Mouse (Mus musculus): ENCODE data around the gene Ptprz1. TPM values are rescaled to one million over a fixed set of nuclear protein-coding genes. Genes with fewer than 3 reads are reported as not detected.

The Ptprz1 gene
- total and polyA plus RNA-seq, 3 experiments: not detected

- no peak overlapping the region for H3K27ac ChIP-seq (ENCODE audit: insufficient read depth, low read depth)
- H3K27me3 ChIP-seq (replicated peaks): no peaks in the 10 kb centered on the region
- TF ChIP-seq MXI1 (IDR thresholded peaks at IDR 0.05; ENCODE audit: low read depth, low read length) (no peak), ELF1 (IDR thresholded peaks at IDR 0.05; ENCODE audit: low read depth, low read length) (no peak), NELFE (IDR thresholded peaks at IDR 0.05; ENCODE audit: low read depth, low read length) (no peak), TBP (conservative IDR thresholded peaks at IDR 0.05; ENCODE audit: low read depth, low read length) (no peak), SIN3A (IDR thresholded peaks at IDR 0.05; ENCODE audit: low read length) (no peak), ZC3H11A (IDR thresholded peaks at IDR 0.05; ENCODE audit: low read depth, low read length) (no peak), POLR2AphosphoS2 (IDR thresholded peaks at IDR 0.05; ENCODE audit: low read depth, low read length) (no peak), MEF2A (IDR thresholded peaks at IDR 0.05; ENCODE audit: borderline replicate concordance, low read depth, low read length) (no peak), CHD1 (IDR thresholded peaks at IDR 0.05; ENCODE audit: low read depth, low read length) (no peak), KAT2A (IDR thresholded peaks at IDR 0.05; ENCODE audit: insufficient replicate concordance, low read length) (no peak), MAFK (IDR thresholded peaks at IDR 0.05; ENCODE audit: insufficient replicate concordance, low read length) (no peak), TCF12 (IDR thresholded peaks at IDR 0.05; ENCODE audit: low read depth, low read length) (no peak), USF1 (IDR thresholded peaks at IDR 0.05; ENCODE audit: low read depth, low read length) (no peak), EP300 (IDR thresholded peaks at IDR 0.05; ENCODE audit: low read length) (no peak), POLR2A (IDR thresholded peaks at IDR 0.05; ENCODE audit: low read depth, low read length) (no peak), ZMIZ1 (IDR thresholded peaks at IDR 0.05; ENCODE audit: low read depth, low read length) (no peak), MAZ (IDR thresholded peaks at IDR 0.05; ENCODE audit: low read depth, low read length) (no peak), NRF1 (IDR thresholded peaks at IDR 0.05; ENCODE audit: low read depth, low read length) (no peak)
- DNase-seq (ENCODE audit: extremely low read depth): no peak
- no peaks in the 10 kb centered on the region for H3K9me3 ChIP-seq (replicated peaks; ENCODE audit: low read length)
- in situ Hi-C loops (cut with MboI; ENCODE audit: low pct_ligation_motif_present, low pct_unique_long_range_greater_than_20kb, low sequenced_read_pairs): no loop called here
- H3K4me3 ChIP-seq (replicated peaks in 1 of 3; ENCODE audit: low read depth in 2 of 3, low read length in 2 of 3, poor library complexity in 1 of 3): no peak overlapping the region
- no peak overlapping the region for H3K4me2 ChIP-seq (ENCODE audit: insufficient read depth, low read depth, poor library complexity, severe bottlenecking)
- H3K4me1 ChIP-seq (ENCODE audit: control insufficient read depth in 1 of 2, insufficient read depth in 2 of 2): no peaks in the 10 kb centered on the region
- dilution Hi-C loops (cut with MboI; ENCODE audit: extremely low pct_ligation_motif_present, extremely low pct_unique_long_range_greater_than_20kb, low sequenced_read_pairs): no loop called here
- no peak overlapping the region for H3K9ac ChIP-seq (ENCODE audit: insufficient read depth, low read depth)
- no peaks in the 10 kb centered on the region for H3K36me3 ChIP-seq (replicated peaks in 1 of 2; ENCODE audit: control insufficient read depth in 1 of 2, insufficient read depth in 1 of 2, low read length in 1 of 2)
- H3K79me2 ChIP-seq (replicated peaks; ENCODE audit: control insufficient read depth, extremely low read depth, insufficient read depth, poor library complexity, severe bottlenecking): no peaks in the 10 kb centered on the region
Measured at GRCm38 (mm10) chr6:22944191-22944590, 68.9 kb downstream of the Ptprz1 start.

GRCm38 (mm10) chr6:22963374-22963773 lies 88.1 kb downstream of the Ptprz1 start:
- Histone ChIP-seq H3K27ac (ENCODE audit: insufficient read depth, low read depth) (no peak overlapping the region), H3K79me2 (replicated peaks; ENCODE audit: control insufficient read depth, extremely low read depth, insufficient read depth, poor library complexity, severe bottlenecking) (no peaks in the 10 kb centered on the region), H3K4me3 (replicated peaks in 1 of 3; ENCODE audit: low read depth in 2 of 3, low read length in 2 of 3, poor library complexity in 1 of 3) (no peak overlapping the region), H3K9ac (ENCODE audit: insufficient read depth, low read depth) (no peak overlapping the region), H3K9me3 (replicated peaks; ENCODE audit: low read length) (no peaks in the 10 kb centered on the region), H3K36me3 (replicated peaks in 1 of 2; ENCODE audit: control insufficient read depth in 1 of 2, insufficient read depth in 1 of 2, low read length in 1 of 2) (no peaks in the 10 kb centered on the region), H3K4me2 (ENCODE audit: insufficient read depth, low read depth, poor library complexity, severe bottlenecking) (no peak overlapping the region), H3K27me3 (replicated peaks) (no peaks in the 10 kb centered on the region), H3K4me1 (ENCODE audit: control insufficient read depth in 1 of 2, insufficient read depth in 2 of 2) (no peaks in the 10 kb centered on the region)
- in situ Hi-C loops (cut with MboI; ENCODE audit: low pct_ligation_motif_present, low pct_unique_long_range_greater_than_20kb, low sequenced_read_pairs) (loop anchor here (25.0 kb wide), 1 partner anchor 851 kb away; no protein-coding TSS in a partner anchor), dilution Hi-C loops (cut with MboI; ENCODE audit: extremely low pct_ligation_motif_present, extremely low pct_unique_long_range_greater_than_20kb, low sequenced_read_pairs) (no loop called here)
- TF ChIP-seq BHLHE40 (IDR thresholded peaks at IDR 0.05; ENCODE audit: low read depth, low read length) (no peak), MYC (IDR thresholded peaks at IDR 0.05; ENCODE audit: low read depth, low read length) (no peak), SIN3A (IDR thresholded peaks at IDR 0.05; ENCODE audit: low read length) (no peak), POLR2A (IDR thresholded peaks at IDR 0.05; ENCODE audit: low read depth, low read length) (no peak)
- DNase-seq (ENCODE audit: extremely low read depth): no peak
